Mouse (Mus musculus): Measurements from ENCODE around the gene Zfp933. TPM values are rescaled to one million over a fixed set of nuclear protein-coding genes. Genes with fewer than 3 reads are reported as not detected.

Gene Zfp933
- polyA plus RNA-seq, 1 experiment from 2014 or later, result 4.5 TPM

Other genes starting within 250 kb of the Zfp933 start
- gene Zfp979, start 205.9 kb downstream of the Zfp933 start, polyA plus RNA-seq (2014; fragmentation: Nextera tagmentation; extraction: Ambion mirVana), result 3.7 and 5.0 TPM in 2 replicates
- gene Zfp534, start 145.8 kb downstream of the Zfp933 start, polyA plus RNA-seq (2014; fragmentation: Nextera tagmentation; extraction: Ambion mirVana), result not detected in 2 replicates
- gene Zfp984, start 38.6 kb downstream of the Zfp933 start, polyA plus RNA-seq (2014; fragmentation: Nextera tagmentation; extraction: Ambion mirVana), result 6.9 and 8.6 TPM in 2 replicates
- gene Miip, start 20.4 kb upstream of the Zfp933 start, polyA plus RNA-seq (2014; fragmentation: Nextera tagmentation; extraction: Ambion mirVana), result 32.7 and 39.1 TPM in 2 replicates
- 9.5 and 11.5 TPM in 2 replicates for gene Fv1, start 20.6 kb upstream of the Zfp933 start, polyA plus RNA-seq (2014; fragmentation: Nextera tagmentation; extraction: Ambion mirVana)
- 31.7 and 32.6 TPM in 2 replicates for gene Mfn2, start 56.3 kb upstream of the Zfp933 start, polyA plus RNA-seq (2014; fragmentation: Nextera tagmentation; extraction: Ambion mirVana)
- gene Plod1, start 88.4 kb upstream of the Zfp933 start, polyA plus RNA-seq (2014; fragmentation: Nextera tagmentation; extraction: Ambion mirVana), result 40.0 and 42.4 TPM in 2 replicates
- 20.2 and 22.5 TPM in 2 replicates for gene 2510039O18Rik, start 92.5 kb upstream of the Zfp933 start, polyA plus RNA-seq (2014; fragmentation: Nextera tagmentation; extraction: Ambion mirVana)
- not detected in 2 replicates for gene Nppb, start 137.4 kb upstream of the Zfp933 start, polyA plus RNA-seq (2014; fragmentation: Nextera tagmentation; extraction: Ambion mirVana)
- gene Nppa, start 152.4 kb upstream of the Zfp933 start, polyA plus RNA-seq (2014; fragmentation: Nextera tagmentation; extraction: Ambion mirVana), result 17.4 TPM in 1 of 2 replicates, not detected in the other
- gene Clcn6, start 190.5 kb upstream of the Zfp933 start, polyA plus RNA-seq (2014; fragmentation: Nextera tagmentation; extraction: Ambion mirVana), result 3.6 and 4.2 TPM in 2 replicates
- 18.7 and 20.4 TPM in 2 replicates for gene Mthfr, start 190.7 kb upstream of the Zfp933 start, polyA plus RNA-seq (2014; fragmentation: Nextera tagmentation; extraction: Ambion mirVana)
- gene Agtrap, start 239.7 kb upstream of the Zfp933 start, polyA plus RNA-seq (2014; fragmentation: Nextera tagmentation; extraction: Ambion mirVana), result 11.6 and 14.2 TPM in 2 replicates